Mouse (Mus musculus) stomach, embryonic 16.5 days (tissue): ENCODE results near the gene Cdyl2. TPM values are rescaled to one million over a fixed set of nuclear protein-coding genes. Genes with fewer than 3 reads are reported as not detected.

Source experiments
- polyA plus RNA-seq: library from polyadenylated mRNA; unstranded; fragments of >200 nt; fragmentation: Nextera tagmentation; extraction: Ambion mirVana; gene quantifications from 2 replicates; pipeline ENCODE4 v1.2.1, GENCODE M21; 2015

The Cdyl2 gene
- polyA plus RNA-seq, 1 experiment from 2014 or later, result 4.4 TPM

Other genes starting within 250 kb of the Cdyl2 start
- 0.28 and 1.8 TPM in 2 replicates for gene Dynlrb2, start 228.0 kb downstream of the Cdyl2 start, polyA plus RNA-seq
- 62.3 and 72.0 TPM in 2 replicates for gene Cmc2, start 188.5 kb upstream of the Cdyl2 start, polyA plus RNA-seq
- 27.9 and 28.1 TPM in 2 replicates for gene Cenpn, start 188.7 kb upstream of the Cdyl2 start, polyA plus RNA-seq
- gene Atmin, start 210.4 kb upstream of the Cdyl2 start, polyA plus RNA-seq, result 9.0 and 9.6 TPM in 2 replicates
- gene 1700030J22Rik, start 246.0 kb upstream of the Cdyl2 start, polyA plus RNA-seq, result 1.3 and 2.0 TPM in 2 replicates